Mouse (Mus musculus): ENCODE data around the gene Hoxc6. TPM values are rescaled to one million over a fixed set of nuclear protein-coding genes. Genes with fewer than 3 reads are reported as not detected.

Gene Hoxc6
- polyA plus RNA-seq, 1 experiment from 2014 or later = not detected

GRCm38 (mm10) chr15:103028916-103029512, 31.0 kb downstream of the Hoxc6 start:
- Histone ChIP-seq H3K4me2 (ENCODE audit: low read depth, low read length) (no peak overlapping the region), H3K9ac (ENCODE audit: low read depth, low read length) (no peak overlapping the region), H3K27me3 (ENCODE audit: control insufficient read depth, insufficient read depth, low read depth, low read length) (peaks cover 84% of the 10 kb centered on the region), H3K4me1 (ENCODE audit: control insufficient read depth, low read depth, low read length) (no peaks in the 10 kb centered on the region), H3K4me3 (ENCODE audit: low read depth, low read length) (no peak overlapping the region), H3K36me3 (ENCODE audit: control insufficient read depth, insufficient read depth) (no peaks in the 10 kb centered on the region), H3K27ac (ENCODE audit: low read length) (no peak overlapping the region), H3K9me3 (replicated peaks; ENCODE audit: control insufficient read depth, low read length) (no peaks in the 10 kb centered on the region)
- WGBS (ENCODE audit: insufficient replicate concordance) = 31% methylated on average over 9 of the region's 9 CpGs
- no peak for ATAC-seq (ENCODE audit: low read depth)

- H3K4me3 ChIP-seq (ENCODE audit: low read depth, low read length) = no peak overlapping the region
- ATAC-seq (ENCODE audit: low read depth) = no peak
- H3K27me3 ChIP-seq (ENCODE audit: control insufficient read depth, insufficient read depth, low read depth, low read length) = peaks cover 87% of the 10 kb centered on the region
- H3K4me1 ChIP-seq (ENCODE audit: control insufficient read depth, low read depth, low read length) = no peaks in the 10 kb centered on the region
- WGBS (ENCODE audit: insufficient replicate concordance) = 8% methylated on average over 8 of the region's 8 CpGs
- H3K36me3 ChIP-seq (ENCODE audit: control insufficient read depth, insufficient read depth) = no peaks in the 10 kb centered on the region
- no peak overlapping the region for H3K27ac ChIP-seq (ENCODE audit: low read length)
- H3K4me2 ChIP-seq (ENCODE audit: low read depth, low read length) = no peak overlapping the region
- H3K9me3 ChIP-seq (replicated peaks; ENCODE audit: control insufficient read depth, low read length) = no peaks in the 10 kb centered on the region
- H3K9ac ChIP-seq (ENCODE audit: low read depth, low read length) = no peak overlapping the region
These were observed 32.1 kb downstream of the Hoxc6 start for GRCm38 (mm10) chr15:103030142-103030541.

GRCm38 (mm10) chr15:103032167-103032566, 34.1 kb downstream of the Hoxc6 start:
- Histone ChIP-seq H3K9ac (ENCODE audit: low read depth, low read length) (no peak overlapping the region), H3K9me3 (replicated peaks; ENCODE audit: control insufficient read depth, low read length) (no peaks in the 10 kb centered on the region), H3K4me2 (ENCODE audit: low read depth, low read length) (no peak overlapping the region), H3K4me1 (ENCODE audit: control insufficient read depth, low read depth, low read length) (no peaks in the 10 kb centered on the region), H3K36me3 (ENCODE audit: control insufficient read depth, insufficient read depth) (no peaks in the 10 kb centered on the region), H3K4me3 (ENCODE audit: low read depth, low read length) (no peak overlapping the region), H3K27me3 (ENCODE audit: control insufficient read depth, insufficient read depth, low read depth, low read length) (peaks cover 89% of the 10 kb centered on the region), H3K27ac (ENCODE audit: low read length) (no peak overlapping the region)
- WGBS (ENCODE audit: insufficient replicate concordance) = 0% methylated on average over 2 of the region's 3 CpGs
- ATAC-seq (ENCODE audit: low read depth) = no peak

DNA sequence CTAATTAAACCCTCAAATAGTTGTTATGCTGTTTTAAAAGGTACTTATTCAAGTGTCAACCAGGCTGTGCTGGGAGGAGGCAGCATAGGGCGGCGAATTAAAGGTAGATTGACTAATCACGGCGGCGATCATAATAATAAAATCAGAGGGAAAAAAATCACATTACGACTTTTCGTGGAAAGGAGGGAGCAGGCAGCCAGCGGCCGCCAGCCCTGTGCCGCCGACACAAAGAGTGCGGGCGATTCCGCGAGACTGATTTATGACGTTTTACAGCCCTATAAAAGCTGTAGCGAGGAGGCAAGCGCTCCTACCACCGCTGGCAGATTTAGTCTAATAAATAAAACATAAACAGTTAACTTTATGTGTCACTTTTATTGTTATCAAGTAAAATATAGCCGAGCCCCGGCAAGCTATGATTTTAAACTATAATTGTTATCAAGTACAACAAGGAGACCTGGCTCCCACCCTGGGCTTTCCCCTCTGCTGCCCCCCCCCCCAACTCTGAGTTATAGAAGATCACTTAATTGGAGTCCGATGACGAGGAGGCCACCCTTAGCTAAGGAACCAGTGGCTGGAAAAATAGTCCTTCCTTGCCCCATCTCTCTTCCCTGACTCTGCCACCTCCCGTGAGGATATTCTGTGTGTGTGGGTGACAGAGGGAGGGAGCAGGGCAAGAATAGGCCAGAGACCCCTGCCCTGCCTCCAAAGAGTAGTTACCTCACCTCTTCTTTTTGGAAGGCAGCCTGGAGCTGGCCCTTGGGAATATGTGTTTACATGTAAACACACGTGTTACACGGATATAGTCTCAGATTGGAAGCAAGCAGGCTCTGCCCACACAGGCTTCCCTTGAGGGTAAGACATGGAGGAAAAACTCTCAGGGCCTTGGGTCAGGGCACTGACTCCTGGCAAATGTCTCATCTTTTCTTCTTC, 34.9 kb downstream of the Hoxc6 start:
- Histone ChIP-seq H3K4me1 (ENCODE audit: control insufficient read depth, low read depth, low read length) (no peaks in the 10 kb centered on the region), H3K4me2 (ENCODE audit: low read depth, low read length) (no peak overlapping the region), H3K27ac (ENCODE audit: low read length) (no peak overlapping the region), H3K4me3 (ENCODE audit: low read depth, low read length) (no peak overlapping the region), H3K27me3 (ENCODE audit: control insufficient read depth, insufficient read depth, low read depth, low read length) (peaks cover 88% of the 10 kb centered on the region), H3K9me3 (replicated peaks; ENCODE audit: control insufficient read depth, low read length) (no peaks in the 10 kb centered on the region), H3K36me3 (ENCODE audit: control insufficient read depth, insufficient read depth) (no peaks in the 10 kb centered on the region), H3K9ac (ENCODE audit: low read depth, low read length) (no peak overlapping the region)
- 4% methylated on average over 26 of the region's 26 CpGs for WGBS (ENCODE audit: insufficient replicate concordance)
- ATAC-seq (ENCODE audit: low read depth) = no peak

DNA sequence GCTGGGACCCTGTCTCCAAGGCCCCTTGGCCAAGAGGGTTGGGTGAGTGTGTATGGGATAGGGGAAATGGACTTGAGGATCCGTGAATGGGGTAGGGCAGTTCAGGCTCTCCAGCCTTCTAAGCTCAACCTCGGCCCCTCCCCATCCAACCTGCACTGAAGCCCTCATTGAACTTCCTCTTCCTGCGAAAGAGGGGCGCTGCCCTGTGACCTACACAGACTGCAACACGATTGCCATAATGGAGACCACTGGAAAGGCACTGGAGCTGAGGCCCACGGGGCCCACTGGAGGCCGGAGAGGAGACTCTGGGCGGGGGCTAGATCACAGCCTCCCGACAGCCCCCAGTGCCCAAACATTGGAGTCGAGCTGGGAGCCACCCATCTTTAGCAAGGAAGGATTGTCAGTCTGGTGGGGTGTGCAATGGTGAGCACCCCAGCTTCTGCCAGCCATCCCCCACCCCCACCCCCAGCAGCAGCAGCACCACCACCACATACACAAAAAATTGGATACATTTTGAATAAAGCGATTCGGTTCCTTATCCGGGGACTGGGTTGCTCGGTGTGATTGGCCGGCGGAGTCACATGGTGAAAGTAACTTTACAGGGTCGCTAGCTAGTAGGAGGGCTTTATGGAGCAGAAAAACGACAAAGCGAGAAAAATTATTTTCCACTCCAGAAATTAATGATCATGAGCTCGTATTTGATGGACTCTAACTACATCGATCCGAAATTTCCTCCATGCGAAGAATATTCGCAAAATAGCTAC, 36.2 kb downstream of the Hoxc6 start:
- Histone ChIP-seq H3K27me3 (ENCODE audit: control insufficient read depth, insufficient read depth, low read depth, low read length) (peaks cover 84% of the 10 kb centered on the region), H3K4me3 (ENCODE audit: low read depth, low read length) (no peak overlapping the region), H3K9me3 (replicated peaks; ENCODE audit: control insufficient read depth, low read length) (no peaks in the 10 kb centered on the region), H3K4me2 (ENCODE audit: low read depth, low read length) (no peak overlapping the region), H3K4me1 (ENCODE audit: control insufficient read depth, low read depth, low read length) (no peaks in the 10 kb centered on the region), H3K27ac (ENCODE audit: low read length) (no peak overlapping the region), H3K9ac (ENCODE audit: low read depth, low read length) (no peak overlapping the region), H3K36me3 (ENCODE audit: control insufficient read depth, insufficient read depth) (no peaks in the 10 kb centered on the region)
- ATAC-seq (ENCODE audit: low read depth) = no peak
- 1% methylated on average over 24 of the region's 24 CpGs for WGBS (ENCODE audit: insufficient replicate concordance)

- H3K27me3 ChIP-seq (ENCODE audit: control insufficient read depth, insufficient read depth, low read depth, low read length) = peaks cover 89% of the 10 kb centered on the region
These were observed 36.9 kb downstream of the Hoxc6 start for GRCm38 (mm10) chr15:103034807-103035547.

DNA sequence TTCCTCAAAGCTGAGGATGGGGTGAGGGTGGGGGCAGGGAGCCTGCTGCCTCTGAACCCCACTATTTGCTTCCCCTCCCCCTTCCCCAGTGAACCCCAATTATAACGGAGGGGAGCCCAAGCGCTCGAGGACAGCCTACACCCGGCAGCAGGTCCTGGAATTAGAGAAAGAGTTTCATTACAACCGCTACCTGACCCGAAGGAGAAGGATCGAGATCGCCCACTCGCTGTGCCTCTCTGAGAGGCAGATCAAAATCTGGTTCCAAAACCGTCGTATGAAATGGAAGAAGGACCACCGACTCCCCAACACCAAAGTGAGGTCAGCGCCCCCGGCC, 37.5 kb downstream of the Hoxc6 start:
- H3K4me3 ChIP-seq (ENCODE audit: low read depth, low read length) = no peak overlapping the region
- H3K27ac ChIP-seq (ENCODE audit: low read length) = no peak overlapping the region
- 2% methylated on average over 14 of the region's 14 CpGs for WGBS (ENCODE audit: insufficient replicate concordance)
- no peaks in the 10 kb centered on the region for H3K36me3 ChIP-seq (ENCODE audit: control insufficient read depth, insufficient read depth)
- ATAC-seq (ENCODE audit: low read depth) = no peak
- H3K9me3 ChIP-seq (replicated peaks; ENCODE audit: control insufficient read depth, low read length) = no peaks in the 10 kb centered on the region
- H3K27me3 ChIP-seq (ENCODE audit: control insufficient read depth, insufficient read depth, low read depth, low read length) = peaks cover 89% of the 10 kb centered on the region
- H3K4me1 ChIP-seq (ENCODE audit: control insufficient read depth, low read depth, low read length) = no peaks in the 10 kb centered on the region
- H3K9ac ChIP-seq (ENCODE audit: low read depth, low read length) = no peak overlapping the region
- H3K4me2 ChIP-seq (ENCODE audit: low read depth, low read length) = no peak overlapping the region

More at GRCm38 (mm10) chr15:103034807-103035547, 36.9 kb downstream of the Hoxc6 start:
- no peaks in the 10 kb centered on the region for H3K4me1 ChIP-seq (ENCODE audit: control insufficient read depth, low read depth, low read length)
- no peaks in the 10 kb centered on the region for H3K36me3 ChIP-seq (ENCODE audit: control insufficient read depth, insufficient read depth)
- H3K9me3 ChIP-seq (replicated peaks; ENCODE audit: control insufficient read depth, low read length) = no peaks in the 10 kb centered on the region
- 2% methylated on average over 34 of the region's 34 CpGs for WGBS (ENCODE audit: insufficient replicate concordance)
- no peak overlapping the region for H3K9ac ChIP-seq (ENCODE audit: low read depth, low read length)
- no peak overlapping the region for H3K27ac ChIP-seq (ENCODE audit: low read length)
- no peak overlapping the region for H3K4me2 ChIP-seq (ENCODE audit: low read depth, low read length)
- no peak for ATAC-seq (ENCODE audit: low read depth)
- peak overlapping the region; percentile 13 for H3K4me3 ChIP-seq (ENCODE audit: low read depth, low read length)

DNA sequence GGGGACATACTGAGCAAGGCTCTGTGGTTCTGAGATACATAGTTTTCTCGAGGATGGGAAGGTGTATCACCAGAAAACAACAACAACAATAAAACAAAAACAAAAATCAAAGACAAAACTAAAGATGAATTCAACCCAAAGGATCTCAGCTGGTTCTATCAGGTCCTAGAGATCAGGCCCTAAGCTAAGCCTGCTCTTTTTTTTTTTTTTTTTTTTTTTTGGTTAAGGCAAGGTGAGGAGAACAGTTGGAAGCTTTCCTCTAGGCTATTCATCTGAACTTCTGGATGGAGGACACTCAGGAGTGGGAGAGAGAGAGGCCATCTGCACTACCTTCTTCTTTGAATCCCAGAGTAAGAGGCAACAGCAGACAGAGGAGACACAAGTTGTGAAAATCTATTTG, 39.5 kb downstream of the Hoxc6 start:
- H3K27ac ChIP-seq (ENCODE audit: low read length) = no peak overlapping the region
- peaks cover 90% of the 10 kb centered on the region for H3K27me3 ChIP-seq (ENCODE audit: control insufficient read depth, insufficient read depth, low read depth, low read length)
- H3K36me3 ChIP-seq (ENCODE audit: control insufficient read depth, insufficient read depth) = no peaks in the 10 kb centered on the region
- no peaks in the 10 kb centered on the region for H3K9me3 ChIP-seq (replicated peaks; ENCODE audit: control insufficient read depth, low read length)
- H3K4me2 ChIP-seq (ENCODE audit: low read depth, low read length) = no peak overlapping the region
- no peak for ATAC-seq (ENCODE audit: low read depth)
- 12% methylated on average over 1 of the region's 1 CpGs for WGBS (ENCODE audit: insufficient replicate concordance)
- H3K4me3 ChIP-seq (ENCODE audit: low read depth, low read length) = no peak overlapping the region
- no peak overlapping the region for H3K9ac ChIP-seq (ENCODE audit: low read depth, low read length)
- H3K4me1 ChIP-seq (ENCODE audit: control insufficient read depth, low read depth, low read length) = no peaks in the 10 kb centered on the region
